ENCODE assay signal across 8 mouse cellular contexts in genomic region chr19:8991871-8992735, GRCm38 (mm10). TPM values are rescaled to one million over a fixed set of nuclear protein-coding genes. Genes with fewer than 3 reads are reported as not detected.
DNase-seq lines count a peak whose midpoint lies in the region; ATAC-seq lines count a peak whose summit lies in the region.

No protein-coding gene starts in this region.

- H3K27me3 ChIP-seq in neural tube, embryonic 13.5 days = peaks cover 56% of the 10 kb centered on the region

- DNase-seq in neural tube, embryonic 10.5 days (ENCODE audit: extremely low spot score, low spot score) = no peak
- peak; percentile 61 to 78 for DNase-seq in heart, adult 18-20 months
- DNase-seq in kidney, adult 9 months = peak; percentile 64
- DNase-seq in lung, postnatal 4 days = peak; percentile 49 to 51
- no peak for DNase-seq in layer of hippocampus, adult 8-10 months (ENCODE audit: low spot score in 2 of 2)
- DNase-seq in urinary bladder, postnatal 10 days (ENCODE audit: low spot score) = no peak

- H3K4me1 ChIP-seq in neural tube, embryonic 13.5 days (replicated peaks) = peaks cover 35% of the 10 kb centered on the region

- 0 out of 2 replicates have a peak overlapping the region, but pooled peaks have one; percentile 31 for H3K9ac ChIP-seq in neural tube, embryonic 13.5 days

- 82% methylated on average over 13 of the region's 13 CpGs for WGBS in neural tube, embryonic 13.5 days

- H3K9me3 ChIP-seq in neural tube, embryonic 13.5 days = no peaks in the 10 kb centered on the region

- no peak overlapping the region for H3K4me3 ChIP-seq in neural tube, embryonic 13.5 days

- H3K27ac ChIP-seq in neural tube, embryonic 13.5 days (replicated peaks) = 0 out of 2 replicates have a peak overlapping the region, but pooled peaks have one; percentile 0

- ATAC-seq in neural tube, embryonic 13.5 days (ENCODE audit: low read depth) = no peak
- ATAC-seq in CD4-positive, CD25-positive, alpha-beta regulatory T cell, adult 4 months = no peak

- no peaks in the 10 kb centered on the region for H3K36me3 ChIP-seq in neural tube, embryonic 13.5 days

- peak overlapping the region; percentile 68 for H3K4me2 ChIP-seq in neural tube, embryonic 13.5 days

RNA-seq across cellular contexts. Expression of gene Ahnak, which starts 3.0 kb away (rescaled TPM):
- 4.8 and 4.9 TPM in 2 replicates for polyA plus RNA-seq in neural tube, embryonic 13.5 days (2015; fragmentation: Nextera tagmentation; extraction: Ambion mirVana)
- 100 to 1,000 TPM; 341 to 356 TPM for total RNA-seq in heart, adult 18-20 months (2021)
- 10 to 100 TPM; 27.0 to 32.2 (median 29.0) TPM for total RNA-seq in layer of hippocampus, adult 8-10 months (2022)
- polyA plus RNA-seq in CD4-positive, CD25-positive, alpha-beta regulatory T cell, adult 4 months (2017; shearing (Covaris generic)) = 10 to 100 TPM; 45.2 to 48.9 TPM

RNA-seq across cellular contexts. Expression of gene Eef1g, which starts 25.3 kb away (rescaled TPM):
- 323 and 328 TPM in 2 replicates for polyA plus RNA-seq in neural tube, embryonic 13.5 days (2015; fragmentation: Nextera tagmentation; extraction: Ambion mirVana)
- total RNA-seq in heart, adult 18-20 months (2021) = 100 to 1,000 TPM; 239 to 257 TPM
- 100 to 1,000 TPM; 223 to 248 (median 236) TPM for total RNA-seq in layer of hippocampus, adult 8-10 months (2022)
- polyA plus RNA-seq in CD4-positive, CD25-positive, alpha-beta regulatory T cell, adult 4 months (2017; shearing (Covaris generic)) = 100 to 1,000 TPM; 667 to 787 TPM

RNA-seq across cellular contexts. Expression of gene Tut1, which starts 38.5 kb away (rescaled TPM):
- polyA plus RNA-seq in neural tube, embryonic 13.5 days (2015; fragmentation: Nextera tagmentation; extraction: Ambion mirVana) = 29.2 and 30.1 TPM in 2 replicates
- 1 to 10 TPM; 8.2 to 9.5 TPM for total RNA-seq in heart, adult 18-20 months (2021)
- 10 to 100 TPM; 21.5 to 22.2 (median 21.9) TPM for total RNA-seq in layer of hippocampus, adult 8-10 months (2022)
- 10 to 100 TPM; 30.3 to 67.9 TPM for polyA plus RNA-seq in CD4-positive, CD25-positive, alpha-beta regulatory T cell, adult 4 months (2017; shearing (Covaris generic))

RNA-seq across cellular contexts. Expression of gene Mta2, which starts 50.4 kb away (rescaled TPM):
- 126 and 141 TPM in 2 replicates for polyA plus RNA-seq in neural tube, embryonic 13.5 days (2015; fragmentation: Nextera tagmentation; extraction: Ambion mirVana)
- total RNA-seq in heart, adult 18-20 months (2021) = 10 to 100 TPM; 28.8 to 30.1 TPM
- 10 to 100 TPM; 53.7 to 66.5 (median 56.2) TPM for total RNA-seq in layer of hippocampus, adult 8-10 months (2022)
- polyA plus RNA-seq in CD4-positive, CD25-positive, alpha-beta regulatory T cell, adult 4 months (2017; shearing (Covaris generic)) = 100 to 1,000 TPM in 1 of 2 experiments, 10 to 100 TPM in 1; 81.7 to 126 TPM

Comparison
In these comparisons a context has a peak if more than half of its experiments do, and no peak if none do; other contexts are left out.
1. DNase-seq: peak in heart, adult 18-20 months (2 of 2), kidney, adult 9 months (single experiment) and lung, postnatal 4 days (2 of 2); none in neural tube, embryonic 10.5 days (single experiment), layer of hippocampus, adult 8-10 months (0 of 2) and urinary bladder, postnatal 10 days (single experiment).
2. RNA of gene Ahnak, which starts 3.0 kb away (total RNA-seq): 341 to 356 TPM in heart, adult 18-20 months; 27.0 to 32.2 TPM in layer of hippocampus, adult 8-10 months; every median in the first group is over 10 times any median in the second.